Mouse (Mus musculus): ENCODE measurements around the gene Pde4d.

The Pde4d gene

GRCm38 (mm10) chr13:109047126-109047525 is 597.4 kb downstream of the Pde4d start:
- no peak for DNase-seq (ENCODE audit: low spot score)

GRCm38 (mm10) chr13:109052805-109053204 is 603.1 kb downstream of the Pde4d start:
- DNase-seq (ENCODE audit: low spot score) = no peak

GRCm38 (mm10) chr13:109053242-109054018 is 603.7 kb downstream of the Pde4d start:
- no peak for DNase-seq (ENCODE audit: low spot score)

- no peak for DNase-seq (ENCODE audit: low spot score)
These were observed 608.3 kb downstream of the Pde4d start for GRCm38 (mm10) chr13:109058045-109058444.

- no peak for DNase-seq (ENCODE audit: low spot score)
These were observed 616.9 kb downstream of the Pde4d start for GRCm38 (mm10) chr13:109066581-109067159.

- no peak for DNase-seq (ENCODE audit: low spot score)
These were observed 618.8 kb downstream of the Pde4d start for GRCm38 (mm10) chr13:109068258-109069219.

- DNase-seq (ENCODE audit: low spot score) = no peak
These were observed 623.6 kb downstream of the Pde4d start for GRCm38 (mm10) chr13:109073371-109073770.

- DNase-seq (ENCODE audit: low spot score) = no peak
These were observed 624.3 kb downstream of the Pde4d start for GRCm38 (mm10) chr13:109074078-109074477.

GRCm38 (mm10) chr13:109092654-109093053 is 642.9 kb downstream of the Pde4d start:
- no peak for DNase-seq (ENCODE audit: low spot score)

- DNase-seq (ENCODE audit: low spot score) = no peak
These were observed 646.9 kb downstream of the Pde4d start for GRCm38 (mm10) chr13:109096654-109097053.

- peak; percentile 4 for DNase-seq (ENCODE audit: low spot score)
These were observed 666.2 kb downstream of the Pde4d start for GRCm38 (mm10) chr13:109116004-109116341.

- DNase-seq (ENCODE audit: low spot score) = no peak
These were observed 666.8 kb downstream of the Pde4d start for GRCm38 (mm10) chr13:109116342-109117201.

GRCm38 (mm10) chr13:109117210-109117791 is 667.6 kb downstream of the Pde4d start:
- DNase-seq (ENCODE audit: low spot score) = no peak

GRCm38 (mm10) chr13:109118296-109118800 is 668.6 kb downstream of the Pde4d start:
- no peak for DNase-seq (ENCODE audit: low spot score)

GRCm38 (mm10) chr13:109121867-109122266 is 672.1 kb downstream of the Pde4d start:
- no peak for DNase-seq (ENCODE audit: low spot score)

- DNase-seq (ENCODE audit: low spot score) = no peak
These were observed 686.7 kb downstream of the Pde4d start for GRCm38 (mm10) chr13:109136405-109136804.

GRCm38 (mm10) chr13:109158703-109159102 is 709.0 kb downstream of the Pde4d start:
- no peak for DNase-seq (ENCODE audit: low spot score)

- DNase-seq (ENCODE audit: low spot score) = no peak
These were observed 719.0 kb downstream of the Pde4d start for GRCm38 (mm10) chr13:109168556-109169334.

GRCm38 (mm10) chr13:109169335-109169606 is 719.5 kb downstream of the Pde4d start:
- no peak for DNase-seq (ENCODE audit: low spot score)

- no peak for DNase-seq (ENCODE audit: low spot score)
These were observed 721.9 kb downstream of the Pde4d start for GRCm38 (mm10) chr13:109171688-109172087.

Data from ovary, adult 18-20 months (tissue).